Mouse (Mus musculus) c-Kit-positive CD71-positive TER-119-negative erythroid progenitor cells, embryonic 14.5 days (primary cell): Measurements from ENCODE around the gene Slc28a1.

Source experiments
- DNase-seq: peaks from one replicate; pipeline ENCODE4 v3.0.0-alpha.2; 2013; ENCODE audit warnings: low read depth

Slc28a1 gene

GRCm38 (mm10) chr7:81114555-81114954 is at the start of gene Slc28a1:
TSS of gene Slc28a1 (plus strand) at chr7:81114799.
- no peak for DNase-seq

GRCm38 (mm10) chr7:81066714-81067113 is 47.9 kb upstream of the Slc28a1 start:
- no peak for DNase-seq

DNA sequence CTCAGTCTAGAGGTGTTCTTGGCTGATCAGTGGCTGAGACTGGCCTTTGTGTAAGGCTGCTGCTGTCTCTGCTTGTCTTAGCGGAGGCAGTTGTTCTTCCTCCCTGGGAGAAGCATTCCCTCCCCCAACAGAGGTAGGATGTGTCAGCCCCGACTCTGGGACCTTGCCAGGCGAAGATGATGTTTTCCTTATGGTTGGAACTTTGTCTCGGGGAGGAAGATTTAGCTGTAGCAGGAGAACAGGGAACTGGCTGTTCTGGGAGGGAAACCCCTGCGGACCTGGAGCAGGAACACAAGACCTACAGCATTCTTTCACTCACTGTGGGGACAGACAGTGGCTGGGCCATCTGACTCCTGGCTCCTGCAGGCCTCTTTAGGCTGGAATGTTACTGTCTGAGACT is 42.1 kb upstream of the Slc28a1 start:
- DNase-seq: no peak

DNA sequence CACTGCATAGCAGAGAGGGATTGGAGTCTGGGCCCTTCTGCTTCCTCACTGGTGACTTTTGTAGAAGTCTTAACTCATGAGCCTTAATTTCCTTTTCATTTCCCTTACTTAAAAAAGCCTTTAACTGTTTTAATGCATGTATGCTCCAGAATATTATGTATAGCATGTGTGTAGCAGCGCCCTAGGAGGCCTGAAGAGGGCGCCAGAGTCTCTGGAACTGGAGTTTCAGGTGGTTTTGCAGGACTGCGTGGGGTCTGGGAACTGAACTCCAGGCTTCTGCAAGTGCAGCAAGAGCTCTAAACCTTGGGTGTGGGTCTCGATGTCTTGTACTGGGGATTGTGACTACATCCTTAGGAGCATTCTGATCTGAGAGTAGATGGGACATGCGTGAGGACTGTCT is 41.3 kb upstream of the Slc28a1 start:
- no peak for DNase-seq

DNA sequence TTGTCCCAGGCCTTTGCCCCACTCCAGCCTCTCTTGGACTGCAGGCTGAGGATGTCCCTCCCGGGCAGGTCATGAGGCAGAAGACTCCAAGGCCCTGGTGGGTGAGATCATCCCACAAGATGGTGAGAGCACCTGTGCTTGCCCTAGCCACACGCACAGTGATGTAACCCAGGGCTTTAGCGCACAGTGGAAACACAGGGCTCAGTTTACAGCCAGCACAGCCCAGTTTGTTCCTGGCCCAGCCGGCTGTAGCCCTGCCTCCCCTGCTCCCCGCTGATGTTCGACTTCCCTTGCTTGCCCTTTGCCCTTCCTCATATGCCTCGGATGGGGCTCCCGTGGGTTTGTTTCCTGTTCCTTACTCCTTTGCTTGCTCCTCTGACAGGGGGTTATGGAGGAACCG is 40.1 kb upstream of the Slc28a1 start:
- DNase-seq: no peak

DNA sequence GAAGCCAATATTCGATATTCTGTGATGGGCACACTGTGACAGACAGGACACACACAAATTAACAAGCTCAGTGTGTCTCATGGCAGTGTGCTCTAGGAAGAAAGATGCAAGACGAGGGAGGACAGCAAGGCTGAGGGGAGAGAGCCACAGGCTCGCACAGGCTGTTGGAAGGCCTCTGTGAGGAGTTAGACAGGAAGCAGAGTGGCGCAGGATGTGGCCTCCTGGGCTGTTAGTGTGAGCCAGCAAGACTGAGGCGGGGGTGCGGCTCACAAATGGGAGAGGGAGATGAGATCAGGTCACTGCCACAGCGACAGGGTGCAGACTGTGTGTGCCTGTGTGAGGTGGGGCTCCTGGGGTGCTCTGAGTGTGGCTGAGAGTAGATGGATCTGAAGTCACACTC is 39.3 kb upstream of the Slc28a1 start:
- DNase-seq: no peak

- DNase-seq: no peak
Observed at GRCm38 (mm10) chr7:81075732-81076131, 38.9 kb upstream of the Slc28a1 start.

DNA sequence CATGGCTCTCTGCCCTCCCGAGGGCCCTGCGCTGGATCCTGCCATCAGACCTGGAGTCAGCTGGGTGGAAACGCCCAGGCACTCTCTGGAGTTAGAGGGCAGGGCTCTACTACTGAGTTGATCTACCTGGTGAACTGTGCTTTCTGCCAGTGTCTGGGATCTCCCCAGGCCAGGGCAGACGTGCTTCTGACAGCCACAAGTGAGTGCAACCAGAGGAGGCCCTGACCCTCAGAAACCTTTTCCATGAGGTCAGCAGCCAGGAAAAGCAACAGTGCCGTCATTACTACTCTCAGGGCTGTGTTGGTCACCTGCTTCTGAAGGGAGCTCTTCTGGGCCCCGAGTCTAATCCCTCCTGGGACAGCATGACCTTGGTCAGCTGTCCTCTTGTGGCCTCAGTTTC is 37.6 kb upstream of the Slc28a1 start:
- DNase-seq: no peak

DNA sequence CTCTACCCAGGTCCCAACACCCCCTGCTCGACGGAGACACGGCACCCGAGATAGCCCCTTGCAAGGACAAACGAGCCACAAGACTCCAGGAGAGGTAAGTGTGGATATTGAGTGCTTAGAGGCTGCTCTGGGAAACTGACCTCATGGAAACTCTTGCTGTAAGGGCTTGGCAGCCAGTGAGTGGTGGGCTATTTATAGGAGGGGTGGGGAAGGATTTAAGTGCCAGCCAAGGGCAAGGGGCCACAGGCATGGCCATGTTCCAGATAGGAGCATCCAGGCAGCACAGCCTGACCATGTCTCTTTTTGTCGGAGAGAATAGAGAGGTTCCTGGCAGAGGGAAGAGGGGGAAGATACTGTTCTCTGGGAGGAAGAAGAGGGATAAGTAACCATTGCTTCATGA is 35.9 kb upstream of the Slc28a1 start:
- no peak for DNase-seq

- no peak for DNase-seq
Observed at GRCm38 (mm10) chr7:81093420-81093965, 21.1 kb upstream of the Slc28a1 start.

- no peak for DNase-seq
Observed at GRCm38 (mm10) chr7:81094104-81094757, 20.4 kb upstream of the Slc28a1 start.

GRCm38 (mm10) chr7:81100341-81100740 is 14.3 kb upstream of the Slc28a1 start:
- DNase-seq: no peak

- no peak for DNase-seq
Observed at GRCm38 (mm10) chr7:81102854-81103253, 11.7 kb upstream of the Slc28a1 start.

DNA sequence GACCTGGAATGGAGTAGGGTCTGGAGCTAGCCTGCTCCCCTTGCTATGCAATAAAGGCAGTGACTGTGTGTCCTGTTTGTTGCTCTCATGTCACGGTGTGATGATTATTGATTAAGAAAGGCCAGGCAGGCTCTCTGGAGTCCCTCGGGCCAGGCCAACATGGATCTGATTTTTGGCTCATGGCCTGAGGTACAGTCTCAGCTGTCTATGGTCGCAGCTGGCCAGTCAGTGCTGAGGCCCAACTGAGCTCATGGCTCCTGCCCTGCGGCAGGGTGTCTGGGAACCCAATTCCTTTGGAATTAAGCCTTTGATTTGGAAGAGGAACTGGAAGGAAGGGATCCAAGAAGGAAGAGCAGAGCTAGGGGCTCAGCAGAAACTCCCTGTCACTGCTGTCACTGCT is 9.1 kb upstream of the Slc28a1 start:
- DNase-seq: no peak

DNA sequence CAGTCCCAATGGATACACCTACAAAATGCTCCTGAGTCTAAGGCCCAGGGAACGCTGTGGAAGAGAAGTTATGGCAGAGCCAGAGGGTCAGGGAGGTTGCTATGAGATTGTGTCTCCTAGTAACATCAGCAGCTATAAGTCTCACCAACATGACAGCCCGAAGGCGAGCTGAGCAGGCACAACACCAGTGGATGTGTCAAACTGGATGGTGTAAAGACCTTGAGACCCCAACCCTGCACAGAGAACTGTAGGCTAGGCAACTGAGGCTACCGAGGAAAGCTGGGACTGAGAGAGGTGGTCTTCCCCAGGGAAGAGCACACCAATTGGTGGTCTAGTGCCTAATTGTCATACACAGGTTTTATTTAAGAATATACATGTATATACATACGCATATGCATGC is 6.4 kb upstream of the Slc28a1 start:
- DNase-seq: no peak

DNA sequence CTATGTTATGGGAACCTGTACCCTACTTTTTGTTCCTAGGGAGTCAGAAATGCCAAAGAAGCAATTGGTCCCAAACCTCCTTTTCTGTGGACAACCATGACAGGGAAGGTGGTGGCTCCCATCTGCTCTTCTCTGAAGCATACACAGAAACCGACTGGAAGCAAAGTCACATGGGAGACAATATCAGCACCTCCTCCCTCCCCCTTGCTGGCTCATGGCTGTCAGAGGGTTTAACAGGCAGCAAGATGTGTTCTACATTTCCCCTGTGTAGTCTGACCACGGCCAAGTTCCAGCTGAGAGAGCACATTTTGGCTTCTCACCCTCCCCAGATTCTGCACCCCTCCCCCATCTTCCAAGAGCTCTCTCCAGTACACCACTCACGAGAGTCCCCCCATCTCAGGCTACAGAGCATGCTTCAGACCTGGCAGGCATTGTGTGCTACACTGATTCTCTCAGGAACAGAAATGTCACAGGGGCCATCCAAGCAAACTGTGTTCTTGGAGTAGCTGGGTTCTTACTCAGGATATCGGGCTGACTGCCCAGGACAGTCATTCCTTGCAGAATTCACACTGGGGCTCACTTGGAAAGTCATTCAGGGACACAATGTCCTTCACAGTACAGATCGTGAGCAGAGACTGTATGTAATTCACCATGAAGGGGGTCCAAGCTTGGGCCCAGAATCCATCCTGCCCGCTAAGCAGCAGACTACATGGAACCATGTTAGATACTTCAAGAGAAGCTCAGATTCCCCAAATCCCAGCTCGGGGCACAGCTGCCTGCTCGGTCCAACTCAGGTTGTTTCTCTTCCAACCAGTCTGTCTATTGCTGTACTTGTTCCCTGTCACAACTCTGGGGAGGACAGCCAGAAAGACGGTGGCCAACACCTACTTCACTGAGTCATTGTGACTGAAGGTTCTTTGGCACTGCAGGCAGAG is 4.6 kb upstream of the Slc28a1 start:
- DNase-seq: no peak

GRCm38 (mm10) chr7:81110791-81111190 is 3.8 kb upstream of the Slc28a1 start:
- no peak for DNase-seq

DNA sequence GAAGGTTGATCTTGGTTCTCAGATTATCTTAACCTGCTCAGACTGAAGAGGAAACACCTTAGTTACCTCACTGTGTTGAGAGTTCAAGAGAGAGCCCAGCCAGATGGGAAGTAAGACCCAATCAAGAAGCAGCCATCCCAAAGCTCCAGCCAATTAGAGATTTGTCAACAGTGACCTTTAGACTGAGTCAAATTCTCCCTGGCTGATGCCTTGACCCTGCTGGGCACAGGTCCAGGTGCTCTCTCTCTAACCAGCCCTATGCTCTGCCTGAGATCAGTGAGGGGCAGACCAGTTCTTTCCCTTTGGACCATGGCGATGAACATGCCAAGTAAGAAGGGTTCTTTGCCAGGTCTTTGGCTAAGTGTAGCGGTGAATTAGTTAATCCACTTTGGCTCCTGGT is 2.9 kb upstream of the Slc28a1 start:
- no peak for DNase-seq

GRCm38 (mm10) chr7:81112686-81113360 is 1.8 kb upstream of the Slc28a1 start:
- no peak for DNase-seq

- DNase-seq: no peak
Observed at GRCm38 (mm10) chr7:81121099-81121498, 6.5 kb downstream of the Slc28a1 start.

DNA sequence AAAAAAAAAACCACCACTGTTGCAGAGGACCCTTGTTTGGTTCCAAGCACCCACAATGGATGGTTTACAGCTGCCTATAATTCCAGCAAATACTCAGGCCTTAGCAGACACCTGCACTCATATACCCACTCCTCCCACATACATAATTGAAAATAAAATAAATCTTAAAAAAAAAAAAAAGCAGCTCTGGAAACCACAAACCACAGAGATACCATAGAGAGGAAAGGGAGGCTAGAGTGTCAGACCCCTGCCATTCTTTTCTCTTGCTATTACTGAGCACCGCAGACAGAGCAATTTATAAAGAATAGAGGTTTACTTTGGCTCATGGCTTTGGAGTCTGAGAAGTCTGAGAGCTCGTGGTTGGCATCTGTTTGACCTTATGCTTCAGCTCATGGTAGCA is 8.2 kb downstream of the Slc28a1 start:
- no peak for DNase-seq

DNA sequence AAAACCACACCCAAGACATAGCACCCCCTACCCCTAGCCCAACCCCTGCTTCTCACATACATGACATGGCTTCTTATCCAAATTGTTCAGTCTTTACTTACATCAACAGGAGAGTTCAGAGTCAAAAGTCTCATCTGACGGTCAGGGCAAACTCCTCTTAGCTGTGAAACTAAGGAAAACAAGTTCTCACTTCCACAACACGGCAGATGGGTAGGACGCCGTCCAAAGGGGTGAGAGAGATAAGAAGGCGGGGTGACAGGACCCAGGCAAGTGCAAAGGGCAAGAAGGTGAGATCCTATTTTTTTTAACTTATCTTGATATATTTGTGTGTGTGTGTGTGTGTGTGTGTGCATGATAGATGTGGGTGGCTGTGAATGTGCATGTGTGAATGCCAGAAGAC is 9.0 kb downstream of the Slc28a1 start:
- no peak for DNase-seq

DNA sequence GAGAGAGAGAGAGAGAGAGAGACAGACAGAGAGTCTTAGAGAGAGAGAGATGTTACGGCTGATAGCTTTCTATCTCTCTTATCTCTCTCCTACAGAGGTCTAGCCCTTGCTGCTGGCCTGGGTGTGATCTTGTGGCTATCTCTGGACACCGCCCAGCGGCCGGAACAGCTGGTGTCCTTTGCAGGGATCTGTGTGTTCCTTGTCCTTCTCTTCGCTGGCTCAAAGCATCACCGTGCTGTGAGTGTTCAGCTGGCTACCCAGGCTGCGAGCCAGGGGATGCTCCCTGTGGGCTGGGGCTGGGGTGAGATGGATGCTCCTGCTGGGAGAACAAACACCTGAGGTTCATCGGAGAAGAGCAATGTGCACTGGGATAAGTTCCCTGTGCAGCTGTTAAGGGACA is 10.2 kb downstream of the Slc28a1 start:
- no peak for DNase-seq
